Mouse (Mus musculus) midbrain, embryonic 16.5 days (tissue): ENCODE data around the gene Hist1h2bh. TPM values are rescaled to one million over a fixed set of nuclear protein-coding genes. Genes with fewer than 3 reads are reported as not detected.

ENCODE experiments used
- ATAC-seq: fragments of 200-750 bp; cut with Nextera tagmentation; 2 replicates; pipeline ENCODE4 v1.8.0; 2017; ENCODE audit warnings: moderate TSS enrichment
- H3K27ac ChIP-seq: fragments of 300-500 bp; sonication (generic); 2 replicates; pipeline ENCODE4 v1.5.1; 2014; ENCODE audit warnings: mild to moderate bottlenecking, low read length, mixed read lengths
- H3K27me3 ChIP-seq: fragments of 300-500 bp; sonication (generic); 2 replicates; pipeline ENCODE4 v1.6.1; 2014; ENCODE audit warnings: low read depth, low read length, mixed read lengths; ENCODE audit not compliant: control insufficient read depth, insufficient read depth
- H3K36me3 ChIP-seq: fragments of 300-500 bp; sonication (generic); 2 replicates; pipeline ENCODE4 v1.6.1; 2014; ENCODE audit warnings: mild to moderate bottlenecking, low read length, moderate library complexity, mixed read lengths; ENCODE audit not compliant: control insufficient read depth, insufficient read depth
- H3K4me1 ChIP-seq: fragments of 300-500 bp; sonication (generic); 2 replicates; pipeline ENCODE4 v1.6.1; 2014; ENCODE audit warnings: mild to moderate bottlenecking, low read length, mixed read lengths; ENCODE audit not compliant: control insufficient read depth, insufficient read depth
- H3K4me2 ChIP-seq: fragments of 300-500 bp; sonication (generic); 2 replicates; pipeline ENCODE4 v1.6.1; 2014; ENCODE audit warnings: mild to moderate bottlenecking, low read length, mixed read lengths
- H3K4me3 ChIP-seq: fragments of 300-500 bp; sonication (generic); 2 replicates; pipeline ENCODE4 v1.5.1; 2014; ENCODE audit warnings: low read depth, mild to moderate bottlenecking, low read length, moderate library complexity, mixed read lengths
- H3K9ac ChIP-seq: fragments of 300-500 bp; sonication (generic); 2 replicates; pipeline ENCODE4 v1.6.1; 2014; ENCODE audit warnings: low read depth, low read length, mixed read lengths
- H3K9me3 ChIP-seq: fragments of 300-500 bp; sonication (generic); replicated peaks from 2 replicates; pipeline ENCODE4 v1.6.1; 2014; ENCODE audit warnings: mild to moderate bottlenecking, low read length, mixed read lengths; ENCODE audit not compliant: control insufficient read depth, poor library complexity, severe bottlenecking
- WGBS: fragments of 180-500 bp; shearing (Covaris S2); extraction: QIAGEN DNeasy Blood & Tissue Kit; methylation state at CpG from one replicate; pipeline ENCODE4 v1.1.7; 2014; 5-methylcytosine and 5-hydroxymethylcytosine counted together
- polyA plus RNA-seq: library from polyadenylated mRNA; unstranded; fragments of >200 nt; fragmentation: Nextera tagmentation; extraction: Ambion mirVana; gene quantifications from 2 replicates; pipeline ENCODE4 v1.2.1, GENCODE M21; 2015

The Hist1h2bh gene
- polyA plus RNA-seq, 1 experiment from 2014 or later = not detected

DNA sequence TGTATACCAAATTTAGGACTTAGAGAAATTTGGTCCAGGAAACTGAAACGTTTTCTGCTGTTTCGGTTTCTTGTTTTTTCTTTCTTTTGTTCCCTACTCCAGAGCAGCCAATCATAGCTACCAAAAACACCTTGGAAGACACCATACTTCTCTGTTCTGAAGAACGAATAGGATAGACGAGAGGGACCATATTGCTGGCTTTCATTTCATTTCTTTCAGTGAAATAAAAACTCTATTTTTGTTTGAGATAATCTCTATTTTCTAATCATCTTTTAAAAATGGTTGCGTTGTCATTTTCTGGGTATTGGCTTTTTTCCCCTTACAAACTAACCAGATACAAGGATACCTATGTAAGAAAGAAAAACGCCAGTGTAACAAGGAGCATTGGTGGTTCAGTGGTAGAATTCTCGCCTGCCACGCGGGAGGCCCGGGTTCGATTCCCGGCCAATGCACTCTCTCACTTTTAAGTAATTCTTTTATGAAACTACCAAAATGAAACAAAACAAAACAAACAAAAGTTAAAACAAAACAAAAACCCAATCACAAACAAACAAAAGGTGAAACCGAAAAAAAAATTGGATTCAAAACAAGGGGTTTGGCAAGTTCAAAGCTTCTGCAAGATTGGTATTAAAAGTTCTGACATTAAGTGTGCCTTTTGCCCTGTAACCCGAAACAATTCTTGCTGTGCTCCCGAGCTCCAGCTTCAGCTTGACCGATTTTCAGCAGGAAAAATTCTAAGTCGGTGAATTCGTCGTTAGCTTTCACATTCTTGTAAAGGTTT is 26.2 kb downstream of the Hist1h2bh start:
- Histone ChIP-seq H3K36me3 (no peaks in the 10 kb centered on the region), H3K4me2 (peak overlapping the region; percentile 85), H3K4me3 (peak overlapping the region; percentile 51), H3K27me3 (no peaks in the 10 kb centered on the region), H3K9me3 (no peaks in the 10 kb centered on the region), H3K4me1 (peaks cover 9% of the 10 kb centered on the region; the same call in 1 of the 2 replicates), H3K9ac (0 out of 2 replicates have a peak overlapping the region, but pooled peaks have one; percentile 48), H3K27ac (peak overlapping the region; percentile 42; the same call in 1 of the 2 replicates)
- ATAC-seq = peak; percentile 74
- under 1% methylated on average over 19 of the region's 19 CpGs for WGBS

DNA sequence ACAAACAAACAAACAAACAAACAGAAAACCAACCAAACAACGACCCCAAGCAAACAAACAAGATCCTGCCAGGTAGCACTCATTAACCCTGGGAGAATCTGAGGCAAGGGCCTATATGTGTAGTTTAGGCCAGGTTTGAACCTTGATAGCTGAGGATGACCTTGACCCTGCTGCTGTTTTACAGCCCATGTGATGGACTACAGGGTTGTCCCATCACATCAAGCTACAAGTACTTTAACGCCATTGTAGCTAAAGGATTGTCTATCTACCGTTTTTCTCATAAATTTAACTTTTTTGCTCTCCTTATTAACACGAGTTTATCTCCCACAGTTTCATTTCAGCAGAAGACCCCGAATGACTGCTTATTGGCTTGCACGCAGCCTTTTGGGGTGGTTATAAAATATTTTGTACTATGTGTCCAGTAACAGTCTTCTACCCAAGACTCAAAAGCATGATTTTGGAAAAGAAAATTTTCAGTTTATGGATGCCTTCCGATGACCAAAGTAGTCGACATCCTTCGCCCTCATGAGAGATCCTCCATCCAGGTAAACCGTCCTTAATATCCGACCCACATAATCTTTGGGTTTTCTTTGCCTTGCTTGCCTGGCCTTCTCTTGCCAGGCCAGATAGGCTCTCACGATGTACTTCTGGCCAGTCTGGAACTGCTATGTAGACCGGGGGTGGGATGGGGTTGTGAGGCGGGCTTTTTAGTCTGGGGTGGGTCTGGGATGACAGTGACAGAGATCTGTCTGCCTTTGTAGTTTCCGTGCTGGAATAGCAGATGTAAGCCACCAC is 27.2 kb downstream of the Hist1h2bh start:
- no peak for ATAC-seq
- no peaks in the 10 kb centered on the region for H3K36me3 ChIP-seq
- peak overlapping the region; percentile 51 for H3K4me3 ChIP-seq
- peaks cover 7% of the 10 kb centered on the region; the same call in 1 of the 2 replicates for H3K4me1 ChIP-seq
- 56% methylated on average over 15 of the region's 15 CpGs for WGBS
- peak overlapping the region; percentile 67 for H3K4me2 ChIP-seq
- peak overlapping the region; percentile 51; the same call in 1 of the 2 replicates for H3K9ac ChIP-seq
- no peaks in the 10 kb centered on the region for H3K9me3 ChIP-seq
- no peaks in the 10 kb centered on the region for H3K27me3 ChIP-seq
- H3K27ac ChIP-seq = no peak overlapping the region

DNA sequence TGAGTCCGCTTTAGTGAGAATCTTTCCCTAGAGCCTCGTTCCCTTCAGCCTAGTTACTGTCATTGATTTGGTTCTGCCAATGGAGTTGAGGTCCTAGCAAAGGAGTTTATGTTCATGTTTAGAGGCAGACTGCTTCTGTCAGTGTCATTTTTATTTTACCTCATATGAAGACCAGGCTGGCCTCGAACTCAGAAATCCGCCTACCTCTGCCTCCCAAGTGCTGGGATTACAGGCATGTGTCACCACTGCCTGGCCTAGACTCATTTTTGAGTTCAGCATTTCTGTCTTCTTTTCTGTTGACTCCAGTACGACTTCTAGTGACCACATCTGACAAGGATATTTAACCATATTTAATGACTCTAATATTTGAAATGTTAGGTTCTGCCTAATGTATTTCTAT is 27.9 kb downstream of the Hist1h2bh start:
- ATAC-seq = no peak
- Histone ChIP-seq H3K27me3 (no peaks in the 10 kb centered on the region), H3K36me3 (no peaks in the 10 kb centered on the region), H3K4me1 (peaks cover 7% of the 10 kb centered on the region; the same call in 1 of the 2 replicates), H3K4me3 (no peak overlapping the region), H3K4me2 (no peak overlapping the region), H3K27ac (no peak overlapping the region), H3K9ac (no peak overlapping the region), H3K9me3 (no peaks in the 10 kb centered on the region)
- 80% methylated on average over 5 of the region's 5 CpGs for WGBS

DNA sequence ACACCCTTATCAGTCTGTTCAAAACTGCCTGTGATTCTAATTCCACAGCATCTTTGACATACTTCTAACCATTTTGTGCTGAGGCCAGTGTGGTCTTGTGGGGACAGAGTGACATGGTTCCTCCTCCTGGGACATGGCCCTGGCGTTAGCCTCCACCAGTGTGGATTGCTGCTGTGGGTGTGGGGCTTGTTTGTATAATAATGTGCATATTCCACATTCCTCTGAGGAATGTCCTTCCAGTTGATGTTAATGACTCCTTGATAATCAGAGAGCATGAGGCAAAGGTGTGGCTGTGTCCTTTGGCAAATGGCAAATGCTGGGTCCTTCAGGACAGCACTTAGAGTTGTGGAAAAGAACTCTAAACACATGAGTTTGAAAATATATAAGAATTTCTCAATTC is 29.7 kb downstream of the Hist1h2bh start:
- Histone ChIP-seq H3K9me3 (no peaks in the 10 kb centered on the region), H3K4me3 (no peak overlapping the region), H3K36me3 (no peaks in the 10 kb centered on the region), H3K9ac (no peak overlapping the region), H3K27ac (no peak overlapping the region), H3K4me2 (no peak overlapping the region), H3K27me3 (no peaks in the 10 kb centered on the region), H3K4me1 (peaks cover 2% of the 10 kb centered on the region; the same call in 1 of the 2 replicates)
- ATAC-seq = no peak
- WGBS = 88% methylated on average over 1 of the region's 1 CpGs

DNA sequence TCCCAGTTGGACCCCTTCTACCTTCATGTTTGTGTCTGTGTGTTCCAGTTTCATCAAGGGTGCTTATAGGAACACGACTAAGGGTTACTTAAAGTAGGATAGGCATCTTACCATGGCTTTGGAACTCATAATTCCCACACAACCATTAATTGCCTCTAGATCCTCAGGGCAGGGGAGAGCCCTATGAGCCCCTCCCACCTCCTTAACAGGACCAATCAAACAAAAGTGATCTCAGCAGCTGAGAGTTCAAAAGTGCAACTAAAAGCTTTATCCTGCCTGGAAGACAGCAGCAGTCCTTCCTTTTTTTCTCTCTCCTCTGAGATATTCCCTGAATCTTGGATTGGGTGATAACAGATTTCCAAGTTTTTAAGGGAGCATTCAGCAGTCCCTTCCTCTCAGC is 33.1 kb downstream of the Hist1h2bh start:
- no peaks in the 10 kb centered on the region for H3K9me3 ChIP-seq
- H3K36me3 ChIP-seq = no peaks in the 10 kb centered on the region
- H3K4me3 ChIP-seq = no peak overlapping the region
- H3K27me3 ChIP-seq = no peaks in the 10 kb centered on the region
- 48% methylated on average over 1 of the region's 1 CpGs for WGBS
- H3K9ac ChIP-seq = no peak overlapping the region
- no peak overlapping the region for H3K27ac ChIP-seq
- H3K4me2 ChIP-seq = no peak overlapping the region
- ATAC-seq = no peak
- peaks cover 2% of the 10 kb centered on the region; the same call in 1 of the 2 replicates for H3K4me1 ChIP-seq

DNA sequence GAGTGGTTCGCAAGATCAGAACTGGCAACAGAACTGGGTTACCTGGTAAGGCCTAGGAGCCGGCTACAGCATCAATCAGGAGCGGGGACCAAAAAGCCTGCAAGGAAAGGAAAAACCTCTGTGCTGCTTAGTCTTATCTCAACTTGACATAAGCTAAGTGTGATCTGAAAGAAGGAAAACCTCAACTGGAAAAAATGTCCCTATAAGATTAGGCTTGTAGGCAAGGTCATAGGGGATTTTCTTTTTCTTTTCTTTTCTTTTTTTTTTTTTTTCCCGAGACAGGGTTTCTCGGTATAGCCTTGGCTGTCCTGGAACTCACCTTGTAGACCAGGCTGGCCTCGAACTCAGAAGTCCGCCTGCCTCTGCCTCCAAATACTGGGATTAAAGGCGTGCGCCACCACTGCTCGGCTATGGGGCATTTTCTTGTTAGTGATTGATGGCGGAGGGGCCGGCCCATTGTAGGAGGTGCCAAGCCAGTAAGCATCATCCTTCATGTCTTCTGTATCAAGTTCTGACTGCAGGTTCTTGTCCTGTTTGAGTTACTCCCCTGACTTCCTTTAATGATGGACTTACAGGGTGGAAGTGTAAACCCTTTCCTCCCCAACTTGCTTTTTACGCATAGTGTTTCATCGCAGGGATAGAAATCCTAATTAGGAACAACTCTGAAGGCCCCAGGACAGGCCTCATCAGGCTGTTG is 36.2 kb downstream of the Hist1h2bh start:
- 23% methylated on average over 14 of the region's 14 CpGs for WGBS
- no peak overlapping the region for H3K4me2 ChIP-seq

DNA sequence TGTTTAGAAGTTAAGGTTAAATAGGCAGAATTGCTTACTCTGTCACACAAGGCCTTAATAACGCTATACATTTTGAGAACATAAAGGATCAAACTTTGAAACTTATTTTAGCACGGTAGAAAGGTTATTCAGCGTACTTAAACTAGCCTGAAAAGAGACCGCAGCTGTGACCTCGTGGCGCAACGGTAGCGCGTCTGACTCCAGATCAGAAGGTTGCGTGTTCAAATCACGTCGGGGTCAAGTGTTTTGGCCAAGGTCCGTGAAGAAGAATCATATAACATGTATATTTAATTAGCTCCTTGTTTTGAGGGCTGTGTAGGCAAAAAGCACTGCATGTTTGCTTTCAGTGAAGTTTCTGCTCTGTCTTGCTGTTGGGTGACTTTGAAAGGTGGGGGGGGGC is 36.8 kb downstream of the Hist1h2bh start:
- no peak for ATAC-seq
- Histone ChIP-seq H3K9me3 (no peaks in the 10 kb centered on the region), H3K4me3 (no peak overlapping the region), H3K4me1 (peaks cover 2% of the 10 kb centered on the region; the same call in 1 of the 2 replicates), H3K9ac (no peak overlapping the region), H3K4me2 (peak overlapping the region; percentile 16; the same call in 1 of the 2 replicates), H3K36me3 (no peaks in the 10 kb centered on the region), H3K27ac (no peak overlapping the region), H3K27me3 (no peaks in the 10 kb centered on the region)
- 8% methylated on average over 13 of the region's 13 CpGs for WGBS

More for the DNA sequence above, 36.2 kb downstream of the Hist1h2bh start:
- ATAC-seq = no peak
- no peaks in the 10 kb centered on the region for H3K27me3 ChIP-seq
- H3K4me3 ChIP-seq = no peak overlapping the region
- H3K9me3 ChIP-seq = no peaks in the 10 kb centered on the region
- H3K36me3 ChIP-seq = no peaks in the 10 kb centered on the region
- H3K4me1 ChIP-seq = peaks cover 2% of the 10 kb centered on the region; the same call in 1 of the 2 replicates
- no peak overlapping the region for H3K9ac ChIP-seq
- no peak overlapping the region for H3K27ac ChIP-seq

DNA sequence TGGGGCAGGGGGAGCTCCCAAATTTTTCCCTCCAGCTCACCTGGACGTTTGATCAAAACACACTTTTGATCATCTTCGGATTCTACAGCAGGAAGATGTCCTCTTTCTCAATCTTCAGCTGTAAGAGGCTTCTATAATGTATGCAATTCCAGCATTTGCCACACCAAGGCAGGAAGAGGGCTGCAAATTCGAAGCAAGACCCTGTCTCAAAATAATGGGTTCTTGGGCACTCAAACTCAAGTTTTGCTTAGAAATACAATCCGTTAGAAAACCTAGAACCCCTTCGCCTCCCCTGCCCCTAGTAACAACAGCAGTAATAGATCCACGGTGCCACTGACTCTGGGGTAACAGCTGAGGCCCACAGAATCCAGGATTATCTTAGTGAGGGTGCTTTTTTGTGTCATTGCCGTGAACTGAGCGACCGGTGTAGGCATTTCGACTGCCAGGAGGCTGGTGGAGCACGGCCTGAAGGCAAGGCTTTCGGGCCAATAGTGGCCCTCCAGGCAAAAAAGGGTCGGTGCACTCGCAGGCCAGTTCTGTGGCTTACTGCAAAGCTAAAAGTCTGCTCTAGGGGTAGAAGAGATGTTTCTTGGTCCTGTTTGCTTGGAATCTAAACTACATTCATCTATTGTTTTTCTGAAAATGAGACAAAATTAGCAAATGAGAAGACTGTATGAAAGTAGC is 37.4 kb downstream of the Hist1h2bh start:
- Histone ChIP-seq H3K4me3 (no peak overlapping the region), H3K4me2 (peak overlapping the region; percentile 33), H3K36me3 (no peaks in the 10 kb centered on the region), H3K27ac (no peak overlapping the region), H3K4me1 (peaks cover 2% of the 10 kb centered on the region; the same call in 1 of the 2 replicates), H3K9ac (no peak overlapping the region), H3K27me3 (no peaks in the 10 kb centered on the region), H3K9me3 (no peaks in the 10 kb centered on the region)
- 5% methylated on average over 14 of the region's 14 CpGs for WGBS
- ATAC-seq = no peak
